Mouse (Mus musculus) CH12.LX (cell line): ENCODE data around the gene Rybp. TPM values are rescaled to one million over a fixed set of nuclear protein-coding genes. Genes with fewer than 3 reads are reported as not detected.

Source experiments
- DNase-seq: peaks from one replicate; pipeline ENCODE4 v3.0.0-alpha.2; 2013; ENCODE audit errors: extremely low read depth
- H3K27ac ChIP-seq: 2 replicates; pipeline ENCODE4 v1.5.1; 2012; ENCODE audit warnings: low read depth, mild to moderate bottlenecking, control low read depth, moderate library complexity; ENCODE audit not compliant: insufficient read depth
- H3K27me3 ChIP-seq: replicated peaks from 2 replicates; pipeline ENCODE3; 2012; ENCODE audit warnings: inconsistent platforms
- H3K36me3 ChIP-seq, 2 experiments: replicated peaks in 1 of 2; 2 replicates each; pipeline versions ENCODE3 to v1.6.1; 2012; ENCODE audit warnings: inconsistent platforms in 1 of 2, low read length in 1 of 2, mild to moderate bottlenecking in 1 of 2, mixed read lengths in 1 of 2, moderate library complexity in 1 of 2; ENCODE audit not compliant: control insufficient read depth in 1 of 2, insufficient read depth in 1 of 2
- H3K4me1 ChIP-seq, 2 experiments: 2 replicates each; pipeline ENCODE4 v1.6.1; 2012; ENCODE audit warnings: inconsistent platforms in 1 of 2, moderate library complexity in 1 of 2; ENCODE audit not compliant: insufficient read depth in 2 of 2, control insufficient read depth in 1 of 2
- H3K4me2 ChIP-seq: 2 replicates; pipeline ENCODE4 v1.6.1; 2012; ENCODE audit warnings: low read depth, mild to moderate bottlenecking, control low read depth; ENCODE audit not compliant: poor library complexity, insufficient read depth, severe bottlenecking
- H3K4me3 ChIP-seq, 3 experiments: fragments of 150-350 bp in 1 of 3; sonication (generic) in 1 of 3; replicated peaks in 1 of 3; 2 replicates each; pipeline versions ENCODE3 to v1.5.1; 2011 to 2012; ENCODE audit warnings: low read depth in 2 of 3, low read length in 2 of 3, mild to moderate bottlenecking in 2 of 3, moderate library complexity in 2 of 3, control low read depth in 1 of 3, improper control_type of control experiment in 1 of 3, inconsistent platforms in 1 of 3, mixed read lengths in 1 of 3; ENCODE audit not compliant: poor library complexity in 1 of 3
- H3K79me2 ChIP-seq: replicated peaks from 2 replicates; pipeline ENCODE4 v1.6.1; 2012; ENCODE audit warnings: mild to moderate bottlenecking, moderate library complexity; ENCODE audit not compliant: control insufficient read depth, poor library complexity, insufficient read depth, severe bottlenecking; ENCODE audit errors: extremely low read depth
- H3K9ac ChIP-seq: 2 replicates; pipeline ENCODE4 v1.6.1; 2012; ENCODE audit warnings: low read depth, mild to moderate bottlenecking, control low read depth, moderate library complexity; ENCODE audit not compliant: insufficient read depth
- H3K9me3 ChIP-seq: replicated peaks from 2 replicates; pipeline ENCODE3; 2012; ENCODE audit warnings: low read length, inconsistent platforms, mixed read lengths
- BHLHE40 ChIP-seq: IDR thresholded peaks from 2 replicates; pipeline ENCODE4 v1.6.1; 2011; ENCODE audit warnings: mild to moderate bottlenecking, low read depth, low read length, improper control_type of control experiment
- CHD1 ChIP-seq: IDR thresholded peaks from 2 replicates; pipeline ENCODE4 v1.6.1; 2012; ENCODE audit warnings: low read depth, low read length, improper control_type of control experiment, inconsistent platforms
- CHD2 ChIP-seq: IDR thresholded peaks from 2 replicates; pipeline ENCODE4 v1.6.1; 2011; ENCODE audit warnings: low read length, improper control_type of control experiment
- CTCF ChIP-seq, 2 experiments: IDR thresholded peaks in 1 of 2; conservative IDR thresholded peaks in 1 of 2; 2 replicates each; pipeline ENCODE4 v1.5.1; 2011 to 2012; ENCODE audit warnings: low read depth in 2 of 2, low read length in 2 of 2, improper control_type of control experiment in 1 of 2, inconsistent platforms in 1 of 2, mild to moderate bottlenecking in 1 of 2, moderate library complexity in 1 of 2
- ETS1 ChIP-seq: conservative IDR thresholded peaks from 2 replicates; pipeline ENCODE4 v1.6.1; 2012; ENCODE audit warnings: low read depth, mild to moderate bottlenecking, inconsistent platforms, low read length, improper control_type of control experiment, moderate library complexity
- HCFC1 ChIP-seq: IDR thresholded peaks from 2 replicates; pipeline ENCODE4 v1.6.1; 2012; ENCODE audit warnings: low read depth, mild to moderate bottlenecking, inconsistent platforms, low read length, improper control_type of control experiment
- JUND ChIP-seq: conservative IDR thresholded peaks from 2 replicates; pipeline ENCODE4 v1.6.1; 2011; ENCODE audit warnings: low read depth, low read length, improper control_type of control experiment
- MAZ ChIP-seq: IDR thresholded peaks from 2 replicates; pipeline ENCODE4 v1.6.1; 2012; ENCODE audit warnings: low read depth, mild to moderate bottlenecking, inconsistent platforms, low read length, improper control_type of control experiment, moderate library complexity
- MXI1 ChIP-seq: IDR thresholded peaks from 2 replicates; pipeline ENCODE4 v1.6.1; 2011; ENCODE audit warnings: mild to moderate bottlenecking, low read depth, low read length, improper control_type of control experiment
- NRF1 ChIP-seq: IDR thresholded peaks from 2 replicates; pipeline ENCODE4 v1.6.1; 2014; ENCODE audit warnings: low read depth, mild to moderate bottlenecking, inconsistent platforms, low read length, improper control_type of control experiment, moderate library complexity
- PAX5 ChIP-seq: IDR thresholded peaks from 2 replicates; pipeline ENCODE4 v1.6.1; 2012; ENCODE audit warnings: low read length, inconsistent platforms, mixed read lengths
- POLR2AphosphoS2 ChIP-seq: IDR thresholded peaks from 2 replicates; pipeline ENCODE4 v1.6.1; 2011; ENCODE audit warnings: low read depth, low read length, improper control_type of control experiment
- SMC3 ChIP-seq: IDR thresholded peaks from 2 replicates; pipeline ENCODE4 v1.6.1; 2011; ENCODE audit warnings: low read depth, low read length, improper control_type of control experiment
- UBTF ChIP-seq: IDR thresholded peaks from 2 replicates; pipeline ENCODE4 v1.6.1; 2012; ENCODE audit warnings: low read depth, mild to moderate bottlenecking, inconsistent platforms, low read length, improper control_type of control experiment, moderate library complexity
- USF1 ChIP-seq: IDR thresholded peaks from 2 replicates; pipeline ENCODE4 v1.6.1; 2014; ENCODE audit warnings: low read depth, mild to moderate bottlenecking, inconsistent platforms, low read length, improper control_type of control experiment
- USF2 ChIP-seq: conservative IDR thresholded peaks from 2 replicates; pipeline ENCODE4 v1.6.1; 2011; ENCODE audit warnings: low read depth, low read length, improper control_type of control experiment
- ZKSCAN1 ChIP-seq: IDR thresholded peaks from 2 replicates; pipeline ENCODE4 v1.6.1; 2012; ENCODE audit warnings: low read depth, inconsistent platforms, low read length, improper control_type of control experiment, borderline replicate concordance
- dilution Hi-C: fragments of 300-500 bp; cut with MboI; formaldehyde crosslinking; loops from 2 replicates; pipeline ENCODE4 v1.14.3; 2020; ENCODE audit warnings: low sequenced_read_pairs; ENCODE audit not compliant: extremely low pct_unique_long_range_greater_than_20kb, extremely low pct_ligation_motif_present
- in situ Hi-C: fragments of 300-500 bp; cut with MboI; formaldehyde crosslinking; loops from 3 replicates; pipeline ENCODE4 v1.14.3; 2019; ENCODE audit warnings: low sequenced_read_pairs, low pct_ligation_motif_present, low pct_unique_long_range_greater_than_20kb, mixed read lengths
- polyA plus RNA-seq: library from polyadenylated mRNA; unstranded; fragments of >175 nt; gene quantifications from 2 replicates; pipeline ENCODE4 v1.2.1, GENCODE M21; 2012; ENCODE audit warnings: low read depth; ENCODE audit not compliant: insufficient read length
- total RNA-seq, 2 experiments: library from RNA; depleted of rRNA; stranded (reverse); fragments of 300-350 nt in 1 of 2; fragments of >200 nt in 1 of 2; gene quantifications; 2 replicates each; pipeline ENCODE4 v1.2.3; 2012 to 2014

The Rybp gene
- total and polyA plus RNA-seq, 3 experiments = 9.1 to 27.4 (median 23.6) TPM

- TF ChIP-seq ZKSCAN1 (no peak), USF2 (no peak), HCFC1 (no peak), MXI1 (no peak), POLR2AphosphoS2 (no peak), USF1 (no peak), ETS1 (no peak)
- TF ChIP-seq, all 38 proteins: peak for 0
- H3K9ac ChIP-seq = no peak overlapping the region
- H3K4me1 ChIP-seq = peaks cover 0 to 33% of the 10 kb centered on the region in 2 experiments; a peak in 2 of 4 replicates
- in situ Hi-C loops = no loop called here
- dilution Hi-C loops = no loop called here
- no peaks in the 10 kb centered on the region for H3K27me3 ChIP-seq
- H3K79me2 ChIP-seq = no peaks in the 10 kb centered on the region
- H3K4me2 ChIP-seq = no peak overlapping the region
- DNase-seq = no peak
- no peak overlapping the region for H3K4me3 ChIP-seq
- no peaks in the 10 kb centered on the region for H3K9me3 ChIP-seq
- H3K27ac ChIP-seq = no peak overlapping the region
- H3K36me3 ChIP-seq = no peaks in the 10 kb centered on the region
Measured at GRCm38 (mm10) chr6:100195091-100195490, 92.2 kb downstream of the Rybp start.

GRCm38 (mm10) chr6:100193760-100194159 is 93.5 kb downstream of the Rybp start:
- H3K4me2 ChIP-seq = no peak overlapping the region
- H3K27ac ChIP-seq = no peak overlapping the region
- no peak for DNase-seq
- H3K79me2 ChIP-seq = no peaks in the 10 kb centered on the region
- dilution Hi-C loops (no loop called here), in situ Hi-C loops (no loop called here)
- H3K27me3 ChIP-seq = no peaks in the 10 kb centered on the region
- TF ChIP-seq USF1 = no peak
- no peak for TF ChIP-seq UBTF
- TF ChIP-seq CTCF (conservative IDR thresholded peaks at IDR 0.05 in 1 of 2, IDR thresholded peaks at IDR 0.05 in 1 of 2; ENCODE audit: low read depth in 2 of 2, low read length in 2 of 2) = no peak
- no peak for TF ChIP-seq JUND
- TF ChIP-seq SMC3 = no peak
- TF ChIP-seq ZKSCAN1 = no peak
- TF ChIP-seq NRF1 = no peak
- no peak for TF ChIP-seq MAZ
- no peak for TF ChIP-seq BHLHE40
- TF ChIP-seq CHD1 = no peak
- no peak for TF ChIP-seq CHD2
- no peak for TF ChIP-seq PAX5
- H3K9ac ChIP-seq = no peak overlapping the region
- peaks cover 0 to 35% of the 10 kb centered on the region in 2 experiments; a peak in 2 of 4 replicates for H3K4me1 ChIP-seq
- no peak overlapping the region for H3K4me3 ChIP-seq
- no peaks in the 10 kb centered on the region for H3K36me3 ChIP-seq
- no peaks in the 10 kb centered on the region for H3K9me3 ChIP-seq
